Mouse (Mus musculus): ENCODE data around the gene Cipc. TPM values are rescaled to one million over a fixed set of nuclear protein-coding genes. Genes with fewer than 3 reads are reported as not detected.

Cipc gene
- total RNA-seq, 2 experiments from 2014 or later = 21.8 to 28.5 TPM

- DNase-seq (ENCODE audit: low spot score in 2 of 2) = no peak
Measured at GRCm38 (mm10) chr12:86986562-86986961, 39.7 kb downstream of the Cipc start.

GRCm38 (mm10) chr12:86988227-86988626, 41.4 kb downstream of the Cipc start:
- no peak for DNase-seq (ENCODE audit: low spot score in 2 of 2)

GRCm38 (mm10) chr12:86989378-86989777, 42.5 kb downstream of the Cipc start:
- no peak for DNase-seq (ENCODE audit: low spot score in 2 of 2)

- DNase-seq (ENCODE audit: low spot score in 2 of 2) = peak; percentile 35 to 37
Measured at GRCm38 (mm10) chr12:86989890-86990754, 43.3 kb downstream of the Cipc start, which contains the start of gene Zdhhc22. Zdhhc22 (minus strand) TSS chr12:86990430.

GRCm38 (mm10) chr12:86990755-86991110, 43.9 kb downstream of the Cipc start:
- no peak for DNase-seq (ENCODE audit: low spot score in 2 of 2)

- no peak for DNase-seq (ENCODE audit: low spot score in 2 of 2)
Measured at GRCm38 (mm10) chr12:86994166-86994565, 47.3 kb downstream of the Cipc start.

- DNase-seq (ENCODE audit: low spot score in 2 of 2) = no peak
Measured at GRCm38 (mm10) chr12:86994776-86995175, 47.9 kb downstream of the Cipc start.

GRCm38 (mm10) chr12:86995931-86996330, 49.1 kb downstream of the Cipc start:
- DNase-seq (ENCODE audit: low spot score in 2 of 2) = no peak

GRCm38 (mm10) chr12:86998699-86999098, 51.9 kb downstream of the Cipc start:
- no peak for DNase-seq (ENCODE audit: low spot score in 2 of 2)

- no peak for DNase-seq (ENCODE audit: low spot score in 2 of 2)
Measured at GRCm38 (mm10) chr12:86999283-86999820, 52.5 kb downstream of the Cipc start.

GRCm38 (mm10) chr12:87000151-87000839, 53.5 kb downstream of the Cipc start:
- DNase-seq (ENCODE audit: low spot score in 2 of 2) = no peak

- no peak for DNase-seq (ENCODE audit: low spot score in 2 of 2)
Measured at GRCm38 (mm10) chr12:87000840-87001176, 54.0 kb downstream of the Cipc start.

GRCm38 (mm10) chr12:87002209-87002608, 55.4 kb downstream of the Cipc start:
- no peak for DNase-seq (ENCODE audit: low spot score in 2 of 2)

GRCm38 (mm10) chr12:87002815-87003214, 56.0 kb downstream of the Cipc start:
- no peak for DNase-seq (ENCODE audit: low spot score in 2 of 2)

GRCm38 (mm10) chr12:87003606-87004005, 56.8 kb downstream of the Cipc start:
- DNase-seq (ENCODE audit: low spot score in 2 of 2) = no peak

GRCm38 (mm10) chr12:87004596-87004995, 57.8 kb downstream of the Cipc start:
- no peak for DNase-seq (ENCODE audit: low spot score in 2 of 2)

Other genes with a start within 250 kb of the Cipc start
- gene Angel1, start 220.6 kb upstream of the Cipc start, total RNA-seq (2021) = 1 to 10 TPM; 2.3 to 2.4 TPM
- gene Lrrc74a, start 212.7 kb upstream of the Cipc start, total RNA-seq (2021) = not detected
- gene Irf2bpl, start 62.2 kb upstream of the Cipc start, total RNA-seq (2021) = 10 to 100 TPM; 61.0 to 61.4 TPM
- 1 to 10 TPM; 1.0 to 2.2 TPM for gene Zdhhc22, start 43.4 kb downstream of the Cipc start, total RNA-seq (2021)
- gene Tmem63c, start 74.3 kb downstream of the Cipc start, total RNA-seq (2021) = 1 to 10 TPM; 1.6 TPM
- gene Ngb, start 155.5 kb downstream of the Cipc start, total RNA-seq (2021) = 1 to 10 TPM; 3.5 to 4.2 TPM
- gene Gstz1, start 200.1 kb downstream of the Cipc start, total RNA-seq (2021) = 100 to 1,000 TPM; 118 to 163 TPM
- gene Pomt2, start 200.9 kb downstream of the Cipc start, total RNA-seq (2021) = 10 to 100 TPM; 10.8 to 13.3 TPM

All from adrenal gland, adult 18-20 months (tissue).